In genomic region chr7:28982274-28983013, GRCm38 (mm10) we compare ENCODE assay signal across 8 mouse cellular contexts. TPM values are rescaled to one million over a fixed set of nuclear protein-coding genes. Genes with fewer than 3 reads are reported as not detected.
DNase-seq lines count a peak whose midpoint lies in the region; ATAC-seq and TF ChIP-seq lines count a peak whose summit lies in the region.

No protein-coding gene starts in this region.

- peaks cover 5% of the 10 kb centered on the region; the same call in 1 of the 2 replicates for H3K79me2 ChIP-seq in liver, adult 2 months (ENCODE audit: control insufficient read depth, insufficient read depth, low read length)

- peak; percentile 30 for DNase-seq in embryo, embryonic 10.5 days (ENCODE audit: low spot score)
- DNase-seq in embryo, embryonic 11 days = no peak
- peak; percentile 28 for DNase-seq in liver, adult 2 months (ENCODE audit: extremely low read depth, low read depth, low spot score)
- no peak for DNase-seq in midbrain, postnatal 0 days (ENCODE audit: low spot score)
- DNase-seq in thymus, postnatal 36 days = peak; percentile 87 to 92
- DNase-seq in cerebellum, postnatal 25 days = no peak

- TF ChIP-seq POLR2A in bone marrow macrophage, adult 2 months (IDR thresholded peaks at IDR 0.05; ENCODE audit: borderline replicate concordance, low read depth, low read length) = no peak
- TF ChIP-seq POLR2A in liver, adult 2 months (IDR thresholded peaks at IDR 0.05; ENCODE audit: extremely low read depth, insufficient read depth, low read length) = no peak

- no peaks in the 10 kb centered on the region for H3K9me3 ChIP-seq in heart, embryonic 16.5 days (replicated peaks; ENCODE audit: control insufficient read depth, low read length)
- no peaks in the 10 kb centered on the region for H3K9me3 ChIP-seq in midbrain, postnatal 0 days (ENCODE audit: low read length)

- peaks cover 17% of the 10 kb centered on the region for H3K4me1 ChIP-seq in bone marrow macrophage, adult 2 months (ENCODE audit: control insufficient read depth, insufficient read depth, low read length)
- H3K4me1 ChIP-seq in heart, embryonic 16.5 days (ENCODE audit: control insufficient read depth, insufficient read depth, low read length) = peaks cover 11% of the 10 kb centered on the region
- peaks cover 14% of the 10 kb centered on the region for H3K4me1 ChIP-seq in liver, adult 2 months (ENCODE audit: control insufficient read depth, insufficient read depth, low read length)
- no peaks in the 10 kb centered on the region for H3K4me1 ChIP-seq in midbrain, postnatal 0 days (ENCODE audit: insufficient read depth, low read length)

- TF ChIP-seq CTCF in bone marrow macrophage, adult 2 months (IDR thresholded peaks at IDR 0.05; ENCODE audit: low read depth, low read length) = no peak
- no peak for TF ChIP-seq CTCF in liver, adult 2 months (IDR thresholded peaks at IDR 0.05; ENCODE audit: low read depth, low read length)
- no peak for TF ChIP-seq CTCF in midbrain, postnatal 0 days (IDR thresholded peaks at IDR 0.05)

- peak; percentile 35 for ATAC-seq in heart, embryonic 16.5 days (replicated peaks; ENCODE audit: extremely low read depth, insufficient read depth, low FRiP score)
- peak; percentile 44 for ATAC-seq in midbrain, postnatal 0 days (ENCODE audit: low FRiP score)

- peaks cover 18% of the 10 kb centered on the region for H3K36me3 ChIP-seq in heart, embryonic 16.5 days (ENCODE audit: control insufficient read depth, insufficient read depth)
- peaks cover 1% of the 10 kb centered on the region; the same call in 1 of the 2 replicates for H3K36me3 ChIP-seq in liver, adult 2 months (ENCODE audit: control insufficient read depth, insufficient read depth, low read length)
- peaks cover 14% of the 10 kb centered on the region for H3K36me3 ChIP-seq in midbrain, postnatal 0 days (ENCODE audit: insufficient read depth, low read length)

- H3K4me3 ChIP-seq in bone marrow macrophage, adult 2 months (ENCODE audit: insufficient read depth, low read length) = peak overlapping the region; percentile 81
- H3K4me3 ChIP-seq in heart, embryonic 16.5 days (ENCODE audit: low read length) = peak overlapping the region; percentile 80
- peak overlapping the region; percentile 43; the same call in 1 of the 2 replicates for H3K4me3 ChIP-seq in liver, adult 2 months (ENCODE audit: insufficient read depth, low read depth, low read length)
- peak overlapping the region; percentile 74 for H3K4me3 ChIP-seq in midbrain, postnatal 0 days (ENCODE audit: low read depth, low read length)

- peak overlapping the region; percentile 87 for H3K27ac ChIP-seq in bone marrow macrophage, adult 2 months (ENCODE audit: insufficient read depth, low read depth, low read length)
- H3K27ac ChIP-seq in heart, embryonic 16.5 days (ENCODE audit: low read length) = peak overlapping the region; percentile 86
- peak overlapping the region; percentile 39 for H3K27ac ChIP-seq in liver, adult 2 months (replicated peaks; ENCODE audit: insufficient read depth, low read depth, low read length)
- peak overlapping the region; percentile 76 for H3K27ac ChIP-seq in midbrain, postnatal 0 days (ENCODE audit: low read depth, low read length)

- no peaks in the 10 kb centered on the region for H3K27me3 ChIP-seq in heart, embryonic 16.5 days (ENCODE audit: control insufficient read depth, insufficient read depth, low read length)
- H3K27me3 ChIP-seq in liver, adult 2 months (ENCODE audit: control insufficient read depth, insufficient read depth, low read length) = no peaks in the 10 kb centered on the region
- no peaks in the 10 kb centered on the region for H3K27me3 ChIP-seq in midbrain, postnatal 0 days (ENCODE audit: insufficient read depth, low read length)

- H3K9ac ChIP-seq in heart, embryonic 16.5 days (ENCODE audit: low read length) = peak overlapping the region; percentile 81
- H3K9ac ChIP-seq in liver, adult 2 months (ENCODE audit: low read depth, low read length) = peak overlapping the region; percentile 71
- H3K9ac ChIP-seq in midbrain, postnatal 0 days (replicated peaks; ENCODE audit: low read length, poor library complexity, severe bottlenecking) = peak overlapping the region; percentile 34; the same call in 1 of the 2 replicates

- 13% methylated on average over 19 of the region's 19 CpGs for WGBS in heart, embryonic 16.5 days
- 21% methylated on average over 19 of the region's 19 CpGs for WGBS in liver, adult 2 months
- WGBS in midbrain, postnatal 0 days = 16% methylated on average over 19 of the region's 19 CpGs

- H3K4me2 ChIP-seq in heart, embryonic 16.5 days (ENCODE audit: low read depth, low read length) = peak overlapping the region; percentile 73
- H3K4me2 ChIP-seq in midbrain, postnatal 0 days (ENCODE audit: low read depth, low read length, poor library complexity, severe bottlenecking) = peak overlapping the region; percentile 86

RNA-seq across cellular contexts. Expression of gene Map4k1, which starts 0.6 kb away (rescaled TPM):
- 9.6 and 12.0 TPM in 2 replicates for polyA plus RNA-seq in bone marrow macrophage, adult 2 months (2012; ENCODE audit: insufficient read depth, insufficient read length, missing spikeins)
- polyA plus RNA-seq in heart, embryonic 16.5 days (2015; fragmentation: Nextera tagmentation; extraction: Ambion mirVana) = 6.0 and 12.2 TPM in 2 replicates
- 0.18 and 0.54 TPM in 2 replicates for total RNA-seq in liver, adult 2 months (2014; rRNA removed)
- 1.2 and 1.5 TPM in 2 replicates for polyA plus RNA-seq in liver, adult 2 months (2012; rRNA removed)
- 5.6 and 17.4 TPM in 2 replicates for total RNA-seq in midbrain, postnatal 0 days (2014; rRNA removed)
- 18.2 and 21.0 TPM in 2 replicates for polyA plus RNA-seq in midbrain, postnatal 0 days (2015; fragmentation: Nextera tagmentation; extraction: Ambion mirVana)

RNA-seq across cellular contexts. Expression of gene Eif3k, which starts 0.8 kb away (rescaled TPM):
- polyA plus RNA-seq in bone marrow macrophage, adult 2 months (2012; ENCODE audit: insufficient read depth, insufficient read length, missing spikeins) = 228 TPM in 2 replicates
- 262 and 283 TPM in 2 replicates for polyA plus RNA-seq in heart, embryonic 16.5 days (2015; fragmentation: Nextera tagmentation; extraction: Ambion mirVana)
- total RNA-seq in liver, adult 2 months (2014; rRNA removed) = 64.8 and 73.2 TPM in 2 replicates
- polyA plus RNA-seq in liver, adult 2 months (2012; rRNA removed) = 86.3 and 91.2 TPM in 2 replicates
- total RNA-seq in midbrain, postnatal 0 days (2014; rRNA removed) = 405 and 482 TPM in 2 replicates
- polyA plus RNA-seq in midbrain, postnatal 0 days (2015; fragmentation: Nextera tagmentation; extraction: Ambion mirVana) = 292 and 309 TPM in 2 replicates

RNA-seq across cellular contexts. Expression of gene Actn4, which starts 20.3 kb away (rescaled TPM):
- 92.7 and 105 TPM in 2 replicates for polyA plus RNA-seq in bone marrow macrophage, adult 2 months (2012; ENCODE audit: insufficient read depth, insufficient read length, missing spikeins)
- polyA plus RNA-seq in heart, embryonic 16.5 days (2015; fragmentation: Nextera tagmentation; extraction: Ambion mirVana) = 260 and 301 TPM in 2 replicates
- 47.4 and 87.1 TPM in 2 replicates for total RNA-seq in liver, adult 2 months (2014; rRNA removed)
- polyA plus RNA-seq in liver, adult 2 months (2012; rRNA removed) = 125 and 145 TPM in 2 replicates
- 74.7 and 86.9 TPM in 2 replicates for total RNA-seq in midbrain, postnatal 0 days (2014; rRNA removed)
- polyA plus RNA-seq in midbrain, postnatal 0 days (2015; fragmentation: Nextera tagmentation; extraction: Ambion mirVana) = 101 and 105 TPM in 2 replicates

Comparison
In these comparisons a context has a peak if more than half of its experiments do, and no peak if none do; other contexts are left out.
1. DNase-seq: peak in embryo, embryonic 10.5 days (single experiment), liver, adult 2 months (single experiment) and thymus, postnatal 36 days (2 of 2); none in embryo, embryonic 11 days (single experiment), midbrain, postnatal 0 days (single experiment) and cerebellum, postnatal 25 days (0 of 2).
2. Peak in every context shown above with its lines, with median percentiles within 50 percentile points of each other: H3K27ac ChIP-seq, H3K4me3 ChIP-seq and H3K9ac ChIP-seq.